Mouse (Mus musculus) erythroblast, embryonic 14.5 days (primary cell): ENCODE measurements around the gene Fkbp5.

Experiments
- GATA1 ChIP-seq: IDR thresholded peaks from 2 replicates; pipeline ENCODE4 v1.6.1; 2012; ENCODE audit warnings: low read length, inconsistent platforms, mixed read lengths
- TAL1 ChIP-seq: IDR thresholded peaks from 3 replicates; pipeline ENCODE4 v1.6.1; 2012; ENCODE audit warnings: low read length, inconsistent platforms, mixed read lengths

DNA sequence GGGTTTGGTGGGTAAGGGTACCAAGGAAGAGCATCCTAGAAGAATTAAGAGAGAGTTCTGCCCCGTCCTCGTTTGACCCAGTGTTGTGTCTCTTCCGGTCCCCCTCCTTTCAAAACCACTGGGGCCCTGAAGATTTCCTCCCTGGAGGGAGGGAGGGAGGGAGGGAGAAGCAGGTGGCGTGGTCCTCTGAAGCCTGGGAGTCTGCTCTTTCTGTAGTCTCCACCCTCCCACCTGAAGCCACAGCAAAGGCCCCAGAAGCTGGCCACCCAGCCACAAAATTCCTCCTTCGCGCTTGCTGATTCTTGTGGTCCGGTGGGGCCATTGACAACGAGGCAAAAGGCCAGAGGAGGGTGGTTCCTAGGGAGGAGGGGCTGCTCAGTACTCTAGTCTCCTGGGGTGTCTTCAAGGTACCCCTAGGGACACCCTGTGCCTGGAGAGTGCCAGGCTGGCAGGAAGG is 1.3 kb upstream of the Fkbp5 start:
- TF ChIP-seq TAL1, result no peak
- no peak for TF ChIP-seq GATA1
